Mouse (Mus musculus): ENCODE measurements around the gene Tmem198. TPM values are rescaled to one million over a fixed set of nuclear protein-coding genes. Genes with fewer than 3 reads are reported as not detected.

Tmem198 gene
- polyA plus RNA-seq, 1 experiment = 8.9 TPM

GRCm38 (mm10) chr1:75504256-75505045 lies 25.1 kb downstream of the Tmem198 start:
- Histone ChIP-seq H3K4me1 (ENCODE audit: control insufficient read depth, insufficient read depth, low read length) (peaks cover 32% of the 10 kb centered on the region), H3K27ac (ENCODE audit: control insufficient read depth, insufficient read depth, low read depth, low read length) (no peak overlapping the region), H3K27me3 (ENCODE audit: control insufficient read depth, insufficient read depth, low read length) (no peaks in the 10 kb centered on the region), H3K36me3 (ENCODE audit: control insufficient read depth, insufficient read depth, low read length) (no peaks in the 10 kb centered on the region), H3K4me3 (ENCODE audit: control insufficient read depth, low read depth, low read length) (no peak overlapping the region)
- TF ChIP-seq CTCF (IDR thresholded peaks at IDR 0.05; ENCODE audit: control insufficient read depth, insufficient read depth, insufficient replicate concordance, low read depth, low read length) (no peak), POLR2A (IDR thresholded peaks at IDR 0.05; ENCODE audit: control insufficient read depth, low read depth, low read length) (no peak)

GRCm38 (mm10) chr1:75505159-75505955 lies 26.0 kb downstream of the Tmem198 start:
- Histone ChIP-seq H3K4me3 (ENCODE audit: control insufficient read depth, low read depth, low read length) (peak overlapping the region; percentile 66), H3K36me3 (ENCODE audit: control insufficient read depth, insufficient read depth, low read length) (no peaks in the 10 kb centered on the region), H3K4me1 (ENCODE audit: control insufficient read depth, insufficient read depth, low read length) (peaks cover 37% of the 10 kb centered on the region), H3K27me3 (ENCODE audit: control insufficient read depth, insufficient read depth, low read length) (no peaks in the 10 kb centered on the region), H3K27ac (ENCODE audit: control insufficient read depth, insufficient read depth, low read depth, low read length) (peak overlapping the region; percentile 57)
- TF ChIP-seq POLR2A (IDR thresholded peaks at IDR 0.05; ENCODE audit: control insufficient read depth, low read depth, low read length) (peak; percentile 40; the same call in 1 of the 2 replicates), CTCF (IDR thresholded peaks at IDR 0.05; ENCODE audit: control insufficient read depth, insufficient read depth, insufficient replicate concordance, low read depth, low read length) (no peak)

- Histone ChIP-seq H3K27ac (ENCODE audit: control insufficient read depth, insufficient read depth, low read depth, low read length) (peak within 1 kb of the TSS; percentile 57), H3K4me3 (ENCODE audit: control insufficient read depth, low read depth, low read length) (peak within 1 kb of the TSS; percentile 66), H3K4me1 (ENCODE audit: control insufficient read depth, insufficient read depth, low read length) (peaks cover 37% of the 10 kb centered on the region), H3K36me3 (ENCODE audit: control insufficient read depth, insufficient read depth, low read length) (no peaks in the 10 kb centered on the region), H3K27me3 (ENCODE audit: control insufficient read depth, insufficient read depth, low read length) (no peaks in the 10 kb centered on the region)
- peak; percentile 45; the same call in 1 of the 2 replicates for TF ChIP-seq POLR2A (IDR thresholded peaks at IDR 0.05; ENCODE audit: control insufficient read depth, low read depth, low read length)
- TF ChIP-seq CTCF (IDR thresholded peaks at IDR 0.05; ENCODE audit: control insufficient read depth, insufficient read depth, insufficient replicate concordance, low read depth, low read length) = no peak
Measured at GRCm38 (mm10) chr1:75505956-75506831, 26.9 kb downstream of the Tmem198 start, which contains the start of gene Obsl1. TSS of gene Obsl1 (minus strand) at chr1:75506452.

GRCm38 (mm10) chr1:75507006-75507405 lies 27.7 kb downstream of the Tmem198 start, which contains the start of gene Inha:
TSS of gene Inha (plus strand) at chr1:75507077.
- H3K27me3 ChIP-seq (ENCODE audit: control insufficient read depth, insufficient read depth, low read length) = no peaks in the 10 kb centered on the region
- H3K4me1 ChIP-seq (ENCODE audit: control insufficient read depth, insufficient read depth, low read length) = peaks cover 37% of the 10 kb centered on the region
- peak within 1 kb of the TSS; percentile 57 for H3K27ac ChIP-seq (ENCODE audit: control insufficient read depth, insufficient read depth, low read depth, low read length)

GRCm38 (mm10) chr1:75509586-75509985 lies 30.3 kb downstream of the Tmem198 start:
- H3K27me3 ChIP-seq (ENCODE audit: control insufficient read depth, insufficient read depth, low read length) = no peaks in the 10 kb centered on the region
- peaks cover 27% of the 10 kb centered on the region for H3K4me1 ChIP-seq (ENCODE audit: control insufficient read depth, insufficient read depth, low read length)
- peak overlapping the region; percentile 59 for H3K27ac ChIP-seq (ENCODE audit: control insufficient read depth, insufficient read depth, low read depth, low read length)
- TF ChIP-seq CTCF (IDR thresholded peaks at IDR 0.05; ENCODE audit: control insufficient read depth, insufficient read depth, insufficient replicate concordance, low read depth, low read length) = no peak
- no peak for TF ChIP-seq POLR2A (IDR thresholded peaks at IDR 0.05; ENCODE audit: control insufficient read depth, low read depth, low read length)
- H3K36me3 ChIP-seq (ENCODE audit: control insufficient read depth, insufficient read depth, low read length) = no peaks in the 10 kb centered on the region
- no peak overlapping the region for H3K4me3 ChIP-seq (ENCODE audit: control insufficient read depth, low read depth, low read length)

More at GRCm38 (mm10) chr1:75507006-75507405, 27.7 kb downstream of the Tmem198 start, which contains the start of gene Inha:
- TF ChIP-seq POLR2A (IDR thresholded peaks at IDR 0.05; ENCODE audit: control insufficient read depth, low read depth, low read length) (no peak), CTCF (IDR thresholded peaks at IDR 0.05; ENCODE audit: control insufficient read depth, insufficient read depth, insufficient replicate concordance, low read depth, low read length) (no peak)
- H3K4me3 ChIP-seq (ENCODE audit: control insufficient read depth, low read depth, low read length) = peak within 1 kb of the TSS; percentile 66
- no peaks in the 10 kb centered on the region for H3K36me3 ChIP-seq (ENCODE audit: control insufficient read depth, insufficient read depth, low read length)

GRCm38 (mm10) chr1:75510154-75510553 lies 30.8 kb downstream of the Tmem198 start:
- peak overlapping the region; percentile 59 for H3K27ac ChIP-seq (ENCODE audit: control insufficient read depth, insufficient read depth, low read depth, low read length)
- no peaks in the 10 kb centered on the region for H3K36me3 ChIP-seq (ENCODE audit: control insufficient read depth, insufficient read depth, low read length)
- no peak overlapping the region for H3K4me3 ChIP-seq (ENCODE audit: control insufficient read depth, low read depth, low read length)
- no peak for TF ChIP-seq POLR2A (IDR thresholded peaks at IDR 0.05; ENCODE audit: control insufficient read depth, low read depth, low read length)
- no peak for TF ChIP-seq CTCF (IDR thresholded peaks at IDR 0.05; ENCODE audit: control insufficient read depth, insufficient read depth, insufficient replicate concordance, low read depth, low read length)
- H3K27me3 ChIP-seq (ENCODE audit: control insufficient read depth, insufficient read depth, low read length) = no peaks in the 10 kb centered on the region
- peaks cover 24% of the 10 kb centered on the region for H3K4me1 ChIP-seq (ENCODE audit: control insufficient read depth, insufficient read depth, low read length)
